Mouse (Mus musculus) fibroblast of lung, adult 2 months (primary cell): ENCODE results near the gene Nfam1.

Experiments used
- DNase-seq: peaks from one replicate; pipeline ENCODE4 v3.0.0-alpha.2; 2011; ENCODE audit warnings: low read depth

Gene Nfam1

GRCm38 (mm10) chr15:82959151-82959550, 74.0 kb downstream of the Nfam1 start:
- no peak for DNase-seq

GRCm38 (mm10) chr15:82958253-82958701, 74.8 kb downstream of the Nfam1 start:
- no peak for DNase-seq

GRCm38 (mm10) chr15:82956721-82957120, 76.4 kb downstream of the Nfam1 start:
- no peak for DNase-seq

GRCm38 (mm10) chr15:82956310-82956709, 76.8 kb downstream of the Nfam1 start:
- DNase-seq: no peak

DNA sequence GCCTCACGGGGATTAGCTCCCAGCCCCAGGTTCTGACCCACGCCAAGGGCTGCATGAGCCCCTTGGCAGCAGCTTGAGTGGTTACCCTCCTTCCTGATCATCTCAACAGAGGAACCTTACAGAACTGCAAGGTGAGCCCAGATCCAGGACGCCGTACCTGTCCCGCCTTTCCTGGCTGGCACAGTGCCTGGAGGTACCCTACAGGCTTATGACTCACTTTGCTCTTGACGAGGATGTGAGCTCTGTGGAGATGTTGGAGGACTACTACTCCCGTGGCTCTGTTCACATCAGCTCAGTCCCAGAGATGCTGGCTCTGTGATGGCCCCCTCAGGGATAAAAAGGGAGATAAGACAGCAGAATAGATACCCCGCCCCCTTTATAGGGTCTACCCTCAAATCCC, 77.8 kb downstream of the Nfam1 start:
- DNase-seq: no peak

DNA sequence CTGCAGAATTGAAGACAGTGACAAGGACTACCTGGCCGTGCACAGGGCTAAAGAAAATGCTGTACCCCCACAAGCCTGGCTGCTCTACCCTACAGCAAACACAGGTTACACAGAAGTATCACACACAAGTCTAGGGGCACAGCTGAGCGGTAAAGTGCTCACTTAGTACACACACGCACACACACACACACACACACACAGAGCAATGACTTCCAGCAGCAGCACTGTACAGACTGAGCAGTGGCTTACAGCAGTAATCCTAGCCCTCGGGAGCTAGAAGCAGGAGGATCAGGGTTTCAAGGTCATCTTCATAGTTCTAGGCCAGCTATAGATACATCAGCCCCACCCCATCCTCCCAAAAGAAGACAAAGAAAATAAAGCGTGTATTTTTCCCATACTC, 79.1 kb downstream of the Nfam1 start:
- no peak for DNase-seq

GRCm38 (mm10) chr15:82953096-82953495, 80.0 kb downstream of the Nfam1 start:
- no peak for DNase-seq

GRCm38 (mm10) chr15:82952292-82952705, 80.8 kb downstream of the Nfam1 start:
- DNase-seq: no peak

DNA sequence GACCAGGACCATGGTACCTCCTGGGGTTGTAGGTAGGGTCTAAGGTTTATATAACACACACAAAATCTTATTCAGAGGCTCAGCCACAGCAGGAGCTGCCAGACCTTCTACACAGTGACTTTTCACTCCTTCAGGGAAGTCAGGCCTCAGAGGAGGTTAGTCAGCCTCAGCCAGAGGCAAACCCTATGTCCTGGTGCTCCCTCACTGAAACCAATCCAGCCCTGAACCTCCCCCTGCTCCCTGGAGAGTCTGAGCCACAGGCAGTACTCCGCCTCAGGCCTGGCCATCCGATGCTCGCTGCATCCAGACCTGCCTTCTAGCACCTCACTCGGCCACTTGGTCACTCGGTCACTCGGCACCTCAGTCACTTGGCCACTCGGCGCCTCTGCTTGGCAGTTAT, 82.9 kb downstream of the Nfam1 start:
- no peak for DNase-seq

DNA sequence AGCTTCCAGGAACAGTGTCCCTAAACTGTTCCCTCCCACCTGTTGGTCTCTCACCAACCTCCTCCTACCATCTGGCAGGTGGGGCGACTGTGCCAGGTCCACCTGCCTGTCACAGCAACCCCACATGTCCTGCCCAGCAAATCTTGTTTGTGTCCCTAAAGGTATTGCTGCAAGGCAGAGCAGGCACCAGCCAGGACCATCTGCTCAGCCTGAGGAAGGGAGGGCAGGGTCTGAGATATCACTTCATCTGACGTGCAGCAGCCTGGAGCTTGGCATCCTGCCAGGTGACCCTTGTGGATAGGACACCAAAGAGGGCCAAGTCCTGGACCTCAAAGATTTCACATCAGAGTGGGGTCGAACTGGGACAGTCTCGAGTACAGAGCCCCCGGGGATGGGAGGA, 85.7 kb downstream of the Nfam1 start:
- no peak for DNase-seq

GRCm38 (mm10) chr15:82944479-82945195, 88.5 kb downstream of the Nfam1 start:
- DNase-seq: no peak
